Mouse (Mus musculus) fat pad, adult 2 months (tissue): ENCODE results near the gene A230072I06Rik.

ENCODE experiments used
- DNase-seq: peaks from one replicate; pipeline ENCODE4 v3.0.0-alpha.2; 2011; ENCODE audit warnings: low read depth, low spot score; ENCODE audit errors: extremely low read depth

The A230072I06Rik gene

DNA sequence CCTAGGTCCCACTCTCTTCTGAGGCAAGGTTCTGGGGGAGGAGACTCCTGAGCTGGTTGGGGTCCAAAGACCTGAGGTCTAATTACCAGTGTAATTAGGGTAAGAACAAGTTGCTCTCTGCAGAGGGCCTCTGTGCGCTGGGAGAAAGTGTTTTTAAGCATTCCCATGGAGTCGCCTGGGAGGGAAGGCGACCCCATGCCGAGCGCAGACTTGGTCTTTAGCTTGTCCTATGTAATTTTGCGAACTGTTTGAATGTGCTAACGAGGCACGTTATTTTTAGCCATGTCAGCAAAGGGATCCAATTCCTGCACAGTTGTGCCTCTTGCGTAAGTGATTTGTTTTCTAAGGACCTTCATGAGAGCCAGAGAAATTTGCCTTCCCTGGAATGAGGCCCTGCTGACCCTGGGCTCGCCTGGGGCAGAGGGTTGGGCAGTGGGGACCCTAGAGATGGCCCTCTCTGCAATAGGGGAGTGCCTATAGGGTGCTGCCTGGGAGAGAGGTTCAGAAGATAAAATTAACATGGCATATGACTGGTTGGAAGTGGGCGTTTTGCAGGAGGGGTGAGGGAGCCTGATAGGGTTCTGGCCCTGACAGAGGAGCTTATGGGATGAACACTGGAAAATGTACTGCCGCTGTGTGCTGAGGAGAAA, at the start of gene A230072I06Rik:
A230072I06Rik (plus strand) TSS at position 157 of the 650 bp plus-strand sequence.
- DNase-seq = no peak

DNA sequence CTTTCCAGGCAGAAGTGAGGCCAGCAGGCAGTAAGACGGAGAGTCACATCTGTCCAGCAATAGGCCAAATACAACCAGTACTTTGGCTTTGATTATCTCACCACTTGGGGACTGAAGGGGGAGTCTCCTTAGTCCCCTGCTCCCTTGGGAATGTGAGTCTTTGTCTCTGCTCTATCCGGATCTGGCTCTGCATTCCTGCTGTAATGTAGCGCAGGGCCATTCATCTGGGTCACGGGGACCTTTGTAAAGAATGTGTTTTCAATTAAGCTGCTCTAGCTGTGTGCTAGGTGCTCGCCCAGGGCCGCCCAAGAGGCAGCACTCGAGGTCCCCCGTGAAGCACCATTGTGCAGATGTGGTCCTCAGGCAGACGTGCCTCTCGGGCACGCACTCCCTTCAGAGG, 44.6 kb upstream of the A230072I06Rik start:
- DNase-seq = no peak

DNA sequence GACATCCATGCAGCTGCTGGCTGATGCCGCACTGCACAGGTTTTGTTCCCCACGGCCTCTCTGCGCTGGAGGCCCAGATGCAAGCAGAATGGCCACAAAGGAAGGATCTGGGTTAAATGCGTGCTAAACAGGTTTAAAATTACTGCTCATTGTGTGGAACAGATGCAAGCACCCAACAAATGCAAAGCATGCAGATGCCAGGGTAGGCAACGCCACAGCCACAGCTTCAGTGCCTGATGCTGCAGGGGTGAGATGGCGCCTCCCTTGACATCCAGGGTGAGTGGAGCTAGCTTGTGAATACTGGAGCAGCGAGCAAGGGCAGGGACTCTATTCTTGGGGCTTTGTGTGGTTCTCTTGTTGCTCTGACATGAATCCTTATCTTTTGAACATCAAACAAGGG, 39.8 kb upstream of the A230072I06Rik start:
- DNase-seq = no peak

DNA sequence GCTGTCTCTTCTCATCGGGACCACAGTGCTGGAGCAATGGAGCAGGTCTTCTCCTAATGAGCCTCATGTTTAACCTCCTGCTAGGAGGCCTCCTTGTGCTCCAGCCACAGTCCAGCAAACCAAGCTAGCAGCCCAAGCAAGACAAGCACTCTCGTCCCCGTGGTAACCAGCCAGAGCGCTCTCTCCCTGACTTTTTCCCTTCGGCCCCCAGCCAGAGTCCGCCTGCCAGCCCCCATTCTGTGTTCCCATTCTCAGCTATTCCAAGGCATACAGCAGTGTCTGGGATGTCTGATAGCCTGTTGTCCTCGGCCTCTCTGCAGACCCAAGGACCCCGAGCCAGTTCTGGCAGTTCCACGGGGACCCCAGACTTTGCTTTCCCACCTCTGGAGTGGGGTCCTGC, 38.5 kb upstream of the A230072I06Rik start:
- no peak for DNase-seq

DNA sequence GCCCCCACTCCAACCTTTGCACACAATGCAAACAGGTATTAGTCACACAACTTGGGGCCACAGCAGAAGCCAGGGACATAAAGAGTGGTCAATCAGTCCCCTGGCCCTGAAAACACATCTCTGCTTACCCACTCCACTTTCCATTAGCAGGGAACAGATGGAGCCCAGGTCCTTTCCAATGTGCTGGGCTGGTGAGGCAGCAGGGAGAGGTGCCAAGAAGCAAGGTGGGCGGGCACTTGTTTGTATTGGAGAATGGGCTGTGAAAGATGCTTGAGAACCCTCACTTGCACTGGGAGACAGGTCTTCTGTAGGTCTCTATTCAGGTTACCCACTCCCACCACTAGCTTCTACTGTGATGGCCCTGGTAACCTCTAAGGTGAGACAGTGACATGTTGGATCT, 34.9 kb upstream of the A230072I06Rik start:
- no peak for DNase-seq

DNA sequence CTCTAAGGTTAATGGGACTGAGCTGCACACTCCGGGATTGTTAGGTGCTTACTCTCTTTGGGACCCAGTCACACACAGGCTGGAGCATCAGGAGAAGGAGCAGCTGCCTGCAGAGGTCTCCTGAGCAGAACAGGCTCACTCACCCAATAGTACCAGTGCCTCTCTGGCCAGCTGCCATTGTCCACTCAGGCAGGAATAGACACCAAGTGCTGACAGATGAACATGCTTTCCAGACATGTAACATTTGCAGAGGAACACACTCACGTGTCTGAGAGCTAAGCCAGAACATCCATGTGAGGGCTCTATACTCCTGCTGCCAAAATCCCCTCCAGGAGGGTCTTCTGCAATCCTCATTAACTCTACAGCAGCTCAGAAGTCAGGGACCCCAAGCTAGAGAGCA, 18.7 kb upstream of the A230072I06Rik start:
- DNase-seq = no peak

DNA sequence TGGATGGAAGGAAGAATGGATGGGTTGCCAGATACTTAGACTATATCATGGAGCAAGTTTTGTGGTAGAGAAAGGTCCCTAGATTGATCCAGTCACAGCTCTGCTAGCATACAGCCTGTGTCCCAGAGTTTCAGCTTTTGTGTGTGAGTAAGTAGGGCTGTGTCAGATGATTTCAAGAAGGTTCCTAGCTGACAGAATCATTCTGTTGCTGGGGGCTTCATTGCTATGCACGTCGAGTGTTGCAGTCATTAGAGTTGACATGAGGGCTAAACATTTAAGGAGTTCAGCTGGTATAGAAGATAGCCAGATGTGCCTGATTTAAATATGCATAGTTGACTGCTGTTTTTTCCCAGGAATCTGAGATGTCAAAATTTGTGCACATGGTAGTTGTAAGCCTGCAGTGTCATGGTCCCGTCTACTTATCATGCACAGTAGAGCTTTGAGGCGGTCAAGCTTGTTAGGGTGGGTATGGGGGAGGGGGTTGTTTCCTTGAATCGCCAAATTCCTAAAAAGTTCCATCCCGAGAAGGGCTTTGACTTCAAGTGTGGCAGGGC, 18.1 kb upstream of the A230072I06Rik start:
- no peak for DNase-seq

DNA sequence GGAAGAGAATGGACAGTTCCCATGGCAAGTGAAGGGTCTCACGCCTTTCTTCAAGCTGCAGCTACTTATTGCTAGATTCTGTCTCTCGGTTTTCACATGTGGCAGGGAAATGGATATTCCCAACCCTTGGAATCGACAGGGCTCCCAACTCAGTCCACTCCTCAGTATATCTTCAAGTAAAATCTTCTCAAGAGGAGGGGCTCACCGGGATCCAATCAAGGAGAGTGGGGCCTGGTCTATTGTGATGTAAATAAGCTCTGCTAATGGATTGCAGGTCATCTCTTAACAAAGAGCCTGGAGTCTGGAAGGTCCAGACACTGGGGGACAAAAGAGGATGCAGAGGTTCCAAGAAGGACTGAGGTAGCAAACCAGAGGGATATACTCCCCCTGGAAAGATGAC, 17.1 kb upstream of the A230072I06Rik start:
- no peak for DNase-seq

DNA sequence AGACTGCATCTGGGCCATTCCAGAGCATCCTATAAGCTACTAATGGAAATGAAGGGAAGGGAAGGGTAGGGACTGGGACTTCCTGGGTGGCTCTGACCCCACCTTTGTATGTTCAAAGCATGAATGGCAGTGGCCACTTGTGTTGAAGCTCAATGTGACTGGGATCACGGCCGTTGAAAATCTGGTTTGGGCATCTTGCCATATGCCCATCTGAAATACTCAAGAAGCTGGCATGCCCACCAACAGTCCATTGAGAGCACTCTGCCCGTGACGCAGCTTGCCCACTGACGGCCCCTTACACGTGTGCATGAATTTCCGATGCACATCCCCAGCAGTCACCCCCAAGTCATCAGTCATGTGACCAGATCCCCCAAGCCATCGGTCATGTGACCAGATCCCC, 13.6 kb upstream of the A230072I06Rik start:
- DNase-seq = no peak

DNA sequence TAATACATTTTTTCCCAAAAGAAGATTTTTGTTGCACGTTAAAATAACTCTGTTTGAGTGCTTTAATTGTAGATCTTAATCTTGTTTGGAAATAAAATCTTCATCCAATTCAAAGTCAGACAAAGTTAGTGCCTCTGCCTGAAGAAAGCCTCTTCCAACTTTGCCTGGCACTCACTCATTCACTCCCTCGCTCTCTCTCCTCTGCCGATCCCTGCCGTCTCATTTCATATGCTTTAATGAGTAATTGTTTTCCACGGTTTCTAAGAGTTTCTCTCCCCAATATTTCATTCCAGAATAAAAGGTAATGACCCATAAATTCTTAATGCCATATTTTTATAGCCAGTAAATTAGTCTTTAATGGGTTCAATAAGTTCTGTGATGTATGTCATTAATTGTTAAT, 10.8 kb upstream of the A230072I06Rik start:
- no peak for DNase-seq

DNA sequence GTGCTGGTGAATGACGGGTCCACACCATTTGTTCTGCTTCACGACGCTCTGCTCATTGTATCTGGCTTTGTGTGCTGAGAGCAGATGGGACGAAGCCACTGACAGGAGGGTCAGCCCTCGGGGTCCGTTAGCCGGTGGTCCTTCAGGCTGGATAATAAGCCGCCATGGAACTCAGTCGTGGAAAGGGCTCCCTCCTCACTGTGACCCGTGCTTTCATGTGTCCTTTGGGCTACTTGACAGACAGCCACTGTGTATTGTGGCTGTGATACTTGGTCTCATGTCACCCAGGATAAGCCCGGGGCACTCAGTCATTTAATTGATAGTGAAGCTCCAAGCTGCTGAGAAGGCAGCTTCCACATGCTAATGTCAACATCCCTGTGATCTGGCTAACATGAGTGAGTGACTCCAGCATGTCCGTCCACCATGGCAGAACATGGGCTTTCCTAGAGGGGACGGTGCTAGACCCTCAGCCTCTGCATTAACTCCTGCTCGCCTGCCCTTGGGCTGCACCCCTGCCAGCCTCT, 10.3 kb upstream of the A230072I06Rik start:
- DNase-seq = no peak

DNA sequence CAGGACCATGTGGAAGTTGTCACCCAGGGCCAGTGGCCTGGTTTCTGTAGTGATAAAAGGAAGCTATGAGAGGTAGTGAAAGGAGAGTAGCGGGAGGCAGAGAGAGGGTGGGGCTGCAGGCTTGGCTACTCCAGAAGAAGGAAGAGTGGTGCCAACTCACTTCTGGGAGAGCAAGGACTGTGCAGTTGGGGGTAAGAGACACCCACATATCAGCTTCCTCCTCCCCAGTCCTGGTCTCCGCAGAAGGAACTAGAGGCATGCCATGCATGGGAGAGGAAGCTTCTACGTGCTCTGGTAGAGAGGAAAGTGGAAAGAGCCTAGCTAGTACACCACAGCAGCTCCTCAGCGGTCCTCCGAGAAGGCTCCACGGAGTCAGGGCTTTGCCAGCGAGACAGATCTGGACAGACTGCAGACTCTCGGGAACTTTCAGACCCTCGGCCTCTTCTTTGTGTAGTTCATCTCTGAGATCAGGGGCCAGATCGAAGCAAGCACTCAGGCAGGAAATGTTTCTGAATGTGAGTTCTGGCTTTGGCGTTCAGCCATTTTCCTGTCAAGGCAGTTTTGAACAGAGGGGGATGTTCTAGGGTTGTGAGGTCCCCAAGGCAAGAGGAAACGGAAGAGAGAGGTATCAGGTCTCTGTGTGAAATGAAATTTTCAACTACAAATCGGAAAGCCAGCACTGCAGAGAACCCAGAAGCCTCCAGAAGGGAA, 1.0 kb downstream of the A230072I06Rik start:
- no peak for DNase-seq

DNA sequence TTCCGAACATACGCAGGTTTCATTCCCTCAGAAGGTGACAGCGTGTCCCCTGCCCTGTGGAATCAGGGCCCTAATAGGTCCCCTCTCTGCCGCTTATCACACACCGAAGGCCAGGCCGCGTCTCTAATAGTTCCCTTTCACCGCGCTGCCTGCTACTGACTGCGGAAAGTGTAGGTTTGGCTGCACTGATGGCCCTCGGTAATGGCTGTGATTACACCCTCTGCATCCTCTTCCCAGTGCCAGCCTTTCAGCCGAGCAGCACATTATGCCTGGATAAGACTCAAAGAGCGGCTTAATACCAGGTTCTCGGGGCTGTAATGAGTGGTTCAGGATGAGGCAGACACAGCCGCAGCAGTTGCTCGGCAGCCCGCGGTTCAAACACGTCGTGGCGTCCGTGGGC, 3.5 kb downstream of the A230072I06Rik start:
- DNase-seq = no peak

DNA sequence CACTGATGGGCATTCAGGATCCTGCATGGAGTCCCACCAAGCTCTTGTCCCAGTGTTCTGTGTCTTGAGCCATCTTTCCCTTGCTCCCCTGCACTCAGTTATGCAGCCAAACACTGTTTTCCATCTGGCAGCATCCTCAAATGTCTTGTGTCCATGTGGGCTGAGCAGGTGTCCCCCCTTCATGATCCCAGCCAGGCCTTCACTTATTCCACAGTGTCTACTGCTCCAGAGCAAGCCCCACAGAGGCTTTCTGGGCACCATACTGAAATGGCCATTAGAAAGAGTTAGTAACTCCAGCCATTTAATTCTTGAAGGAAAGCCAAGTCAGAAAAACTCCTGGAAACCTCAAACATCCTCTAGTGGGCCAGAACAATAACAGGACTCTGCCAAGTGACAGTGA, 11.9 kb downstream of the A230072I06Rik start:
- no peak for DNase-seq

DNA sequence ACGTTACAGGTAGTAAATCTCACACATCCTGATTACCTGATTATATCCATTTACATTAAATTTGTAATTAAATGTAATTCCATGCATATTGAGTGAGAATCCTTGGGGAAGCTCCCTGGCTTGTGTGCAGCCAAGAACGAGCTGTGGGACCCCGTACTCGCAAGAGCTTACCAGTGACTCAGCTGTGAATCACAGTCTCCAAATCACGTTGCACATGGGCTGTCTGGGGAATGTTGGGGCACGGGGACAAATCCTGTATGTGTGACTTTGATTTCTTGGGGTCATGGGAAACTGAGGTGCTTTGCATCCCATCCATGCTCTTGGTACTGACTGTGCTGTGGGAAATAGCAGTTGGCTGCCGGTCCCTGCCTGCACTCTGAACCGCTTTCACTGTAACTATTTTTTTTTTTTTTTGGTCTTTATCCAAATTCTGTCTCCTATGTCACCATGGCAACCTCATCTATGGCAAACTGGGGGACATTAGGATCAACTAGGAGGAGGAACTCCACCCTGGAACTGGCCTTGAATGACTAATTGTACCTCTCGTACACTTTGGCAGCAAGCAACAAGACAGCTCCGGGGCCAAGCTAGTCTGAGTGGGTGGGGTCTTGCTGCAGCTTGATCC, 19.8 kb downstream of the A230072I06Rik start:
- DNase-seq = no peak

DNA sequence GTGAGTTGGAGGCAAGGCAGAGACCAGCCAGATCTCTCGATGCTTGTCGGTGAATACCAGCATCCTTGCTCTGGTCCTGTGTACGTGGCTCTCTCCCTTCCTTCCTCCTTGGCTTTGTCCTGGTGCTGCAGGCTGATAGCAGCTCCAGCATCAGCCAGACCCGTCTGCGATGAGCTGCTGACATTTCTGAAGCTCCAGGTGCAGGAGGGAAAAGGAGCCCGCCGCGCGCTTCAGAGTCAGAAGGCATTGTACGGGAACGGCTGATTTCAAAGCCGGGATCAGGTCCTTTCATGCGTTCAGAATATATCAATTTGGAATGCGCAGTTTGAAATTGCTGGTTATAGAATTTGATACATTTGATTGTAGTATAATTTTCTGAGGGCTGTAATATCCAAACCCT, 23.4 kb downstream of the A230072I06Rik start:
- no peak for DNase-seq

DNA sequence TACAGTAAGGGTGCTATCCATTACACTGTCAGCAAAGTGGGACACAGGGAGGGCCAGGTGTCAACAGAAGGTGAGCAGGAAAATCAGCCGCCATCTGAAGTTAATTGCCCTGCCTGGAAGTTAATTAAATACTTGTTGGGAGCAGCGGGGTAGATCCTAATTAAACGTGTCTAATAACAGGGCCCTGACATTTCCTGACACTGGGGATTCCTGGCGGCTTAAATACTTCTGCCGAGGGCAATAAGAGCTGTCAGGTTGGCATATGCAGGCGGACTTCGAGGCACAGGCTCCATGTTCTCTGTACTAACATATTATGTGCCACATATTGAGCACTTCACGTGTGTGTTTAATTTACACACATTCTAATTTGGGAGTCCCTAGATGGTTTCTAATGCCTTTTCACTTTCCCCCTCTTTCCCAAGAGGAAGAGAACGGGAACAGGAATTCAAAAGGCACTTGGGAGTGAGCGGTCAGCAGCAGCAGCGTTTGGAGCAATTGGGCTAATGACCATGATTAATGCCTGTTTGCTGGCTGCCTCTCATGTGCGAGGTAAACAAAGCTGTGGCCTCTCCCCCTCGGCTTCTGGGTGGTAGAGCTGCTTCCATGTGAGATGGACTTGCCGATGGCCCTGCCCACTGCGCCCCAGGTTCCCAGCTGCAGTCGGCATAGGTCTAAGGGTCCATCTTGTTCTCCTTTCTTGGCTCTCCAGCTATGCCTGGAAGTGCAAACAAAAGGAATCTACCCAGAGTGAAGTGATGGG, 34.5 kb downstream of the A230072I06Rik start:
- DNase-seq = no peak

DNA sequence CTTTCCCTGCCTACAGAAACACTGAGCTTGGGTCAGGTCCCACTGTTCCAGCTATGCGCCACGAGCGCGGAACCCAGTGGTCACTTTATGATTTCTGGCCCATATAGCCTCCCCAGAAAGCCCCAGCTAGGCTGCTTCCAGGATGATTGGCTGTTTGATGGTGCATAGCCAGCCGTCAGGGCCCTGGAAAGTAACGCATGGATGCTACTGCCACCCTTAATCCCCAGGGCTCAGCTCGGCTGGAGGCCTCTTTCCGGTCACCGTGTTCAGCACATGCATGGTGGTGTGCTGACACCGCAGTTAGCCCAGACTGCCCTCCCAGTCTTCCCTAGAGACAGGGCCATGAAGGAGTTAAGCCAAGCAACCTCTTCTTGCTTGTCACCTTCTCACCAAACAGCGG, 35.6 kb downstream of the A230072I06Rik start:
- no peak for DNase-seq

DNA sequence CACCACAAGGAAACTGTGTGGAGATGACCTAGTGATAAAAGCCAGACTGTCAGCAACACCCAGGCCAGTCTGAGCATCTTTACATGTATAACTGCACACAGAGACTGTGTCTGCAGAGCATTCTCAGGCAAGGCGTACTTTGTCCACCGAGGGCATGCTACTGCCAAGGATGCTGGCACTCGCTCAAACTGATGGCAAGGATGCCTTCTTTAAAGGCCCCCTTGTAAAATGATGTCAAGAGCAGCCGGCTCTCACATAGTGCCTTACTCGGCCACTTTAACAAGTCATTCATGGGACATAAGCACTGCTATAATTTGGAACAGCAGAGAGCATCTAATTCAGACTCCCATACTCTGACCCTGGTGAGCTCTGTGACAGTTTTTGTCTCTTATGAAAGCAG, 36.6 kb downstream of the A230072I06Rik start:
- DNase-seq = no peak

DNA sequence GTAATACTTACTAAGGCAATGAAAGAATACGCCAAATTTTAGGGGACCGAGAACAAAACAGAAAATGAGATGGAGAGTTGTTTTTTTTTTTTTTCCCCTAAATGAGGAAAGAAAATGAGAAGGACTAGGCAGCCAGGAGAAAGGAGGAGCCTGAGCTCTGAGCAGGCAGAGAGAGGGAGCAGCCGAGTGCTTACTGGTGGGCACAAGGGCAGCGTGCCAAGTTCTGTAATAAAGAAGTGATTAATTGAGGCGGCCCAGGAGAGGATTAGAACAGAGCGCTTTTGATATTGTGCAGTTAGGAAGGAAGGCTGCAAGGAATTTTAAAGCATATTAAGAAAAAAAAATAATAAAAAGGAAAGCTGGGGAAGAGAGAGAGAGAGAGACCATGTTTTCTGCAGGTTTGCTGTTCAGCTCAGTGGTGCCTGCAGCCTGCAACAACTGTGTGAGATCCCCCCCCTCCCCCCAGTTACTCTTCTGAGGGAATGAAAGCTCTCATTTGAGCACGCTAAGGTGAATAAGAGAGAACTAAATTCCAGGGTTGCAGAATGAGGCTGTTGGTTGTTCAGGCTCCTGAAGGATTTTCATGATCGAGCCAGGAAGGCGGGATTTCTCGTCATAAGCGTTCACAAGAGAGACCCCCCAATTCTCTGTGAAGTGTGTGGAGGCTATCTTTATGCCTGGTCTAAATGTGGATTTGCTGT, 41.3 kb downstream of the A230072I06Rik start:
- no peak for DNase-seq
